In the genomic region with DNA sequence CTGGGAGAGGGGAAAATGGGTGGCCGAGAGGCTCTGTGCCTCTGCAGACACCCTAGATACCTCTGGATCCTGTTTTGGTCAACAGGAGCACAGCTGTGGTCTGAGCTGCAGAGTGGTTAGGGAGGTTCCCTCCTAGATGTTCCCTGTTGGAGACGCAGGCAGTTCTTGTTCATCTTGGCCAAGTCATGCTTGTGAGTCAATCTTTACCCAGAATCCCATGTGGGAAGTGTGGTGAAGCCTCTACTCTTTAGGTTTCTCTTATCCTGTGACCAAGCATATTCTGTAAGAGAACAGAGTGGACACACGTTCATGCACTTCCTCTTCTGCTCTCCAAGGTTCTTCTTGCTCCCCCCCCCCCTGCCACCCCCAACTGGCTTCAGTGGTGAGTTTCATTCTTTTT, we compare ENCODE assay signal across 16 mouse cellular contexts. TPM values are rescaled to one million over a fixed set of nuclear protein-coding genes. Genes with fewer than 3 reads are reported as not detected.
DNase-seq lines count a peak whose midpoint lies in the region; ATAC-seq and TF ChIP-seq lines count a peak whose summit lies in the region.
"Had no signal": no experiment of that assay in that cellular context is flagged by ENCODE, and none has a peak within 500 bp of the region (broad histone marks: within the 10 kb centered on the region; RNA-seq: fewer than 3 reads in every experiment).

No protein-coding gene starts in this region.

- peaks cover 50% of the 10 kb centered on the region for H3K4me1 ChIP-seq in bone marrow macrophage, adult 2 months (ENCODE audit: control insufficient read depth, insufficient read depth, low read length)
- H3K4me1 ChIP-seq in stomach, postnatal 0 days (replicated peaks; ENCODE audit: control insufficient read depth, insufficient read depth) = no peaks in the 10 kb centered on the region
- no peaks in the 10 kb centered on the region for H3K4me1 ChIP-seq in intestine, postnatal 0 days (replicated peaks; ENCODE audit: control insufficient read depth, insufficient read depth, low read length)

- TF ChIP-seq POLR2A in bone marrow macrophage, adult 2 months (IDR thresholded peaks at IDR 0.05; ENCODE audit: borderline replicate concordance, low read depth, low read length) = no peak

- no peak overlapping the region for H3K4me2 ChIP-seq in stomach, postnatal 0 days (replicated peaks; ENCODE audit: low read depth)
- H3K4me2 ChIP-seq in intestine, postnatal 0 days (replicated peaks; ENCODE audit: low read depth) = no peak overlapping the region
- H3K4me2 ChIP-seq: lung, embryonic 14.5 days had no signal

- no peaks in the 10 kb centered on the region for H3K36me3 ChIP-seq in stomach, postnatal 0 days (ENCODE audit: control insufficient read depth, insufficient read depth, low read length)
- no peaks in the 10 kb centered on the region for H3K36me3 ChIP-seq in intestine, postnatal 0 days (ENCODE audit: control insufficient read depth, insufficient read depth)

- ATAC-seq in megakaryocyte, adult 5-6 weeks (ENCODE audit: poor library complexity, severe bottlenecking) = peak; percentile 98
- ATAC-seq in stomach, postnatal 0 days (ENCODE audit: low FRiP score, low TSS enrichment) = 0 out of 2 replicates have a peak, but pooled peaks have one; percentile 15
- no peak for ATAC-seq in intestine, postnatal 0 days
- ATAC-seq: CD4-positive, CD25-positive, alpha-beta regulatory T cell, adult 4 months; hindbrain, embryonic 16.5 days; midbrain, embryonic 16.5 days had no signal

- no peaks in the 10 kb centered on the region for H3K9me3 ChIP-seq in stomach, postnatal 0 days (ENCODE audit: control insufficient read depth, low read length)
- H3K9me3 ChIP-seq in intestine, postnatal 0 days (ENCODE audit: control insufficient read depth) = no peaks in the 10 kb centered on the region

- DNase-seq in lung, adult 18-20 months = peak; percentile 34 to 43
- DNase-seq in lung, postnatal 14 days = no peak
- DNase-seq in stomach, postnatal 0 days (ENCODE audit: low spot score) = no peak
- DNase-seq in adipocyte (ENCODE audit: low spot score) = no peak
- DNase-seq: cerebellum, postnatal 10 days; heart, postnatal 14 days; lung, embryonic 14.5 days; retina, postnatal 1 day; spleen, adult 18-20 months had no signal

- TF ChIP-seq EP300 in stomach, postnatal 0 days (optimal IDR thresholded peaks at IDR 0.05) = no peak

- peak overlapping the region; percentile 86 for H3K27ac ChIP-seq in bone marrow macrophage, adult 2 months (ENCODE audit: insufficient read depth, low read depth, low read length)
- no peak overlapping the region for H3K27ac ChIP-seq in stomach, postnatal 0 days (replicated peaks)
- no peak overlapping the region for H3K27ac ChIP-seq in intestine, postnatal 0 days (ENCODE audit: low read depth, low read length)
- H3K27ac ChIP-seq: embryonic facial prominence, embryonic 10.5 days had no signal

- TF ChIP-seq CTCF in bone marrow macrophage, adult 2 months (IDR thresholded peaks at IDR 0.05; ENCODE audit: low read depth, low read length) = no peak
- no peak for TF ChIP-seq CTCF in stomach, postnatal 0 days (IDR thresholded peaks at IDR 0.05; ENCODE audit: low read depth)
- TF ChIP-seq CTCF in intestine, postnatal 0 days (IDR thresholded peaks at IDR 0.05; ENCODE audit: low read depth) = no peak

- 72% methylated on average over 3 of the region's 3 CpGs for WGBS in stomach, postnatal 0 days
- WGBS in intestine, postnatal 0 days = 71% methylated on average over 3 of the region's 3 CpGs

- no peaks in the 10 kb centered on the region for H3K27me3 ChIP-seq in stomach, postnatal 0 days (ENCODE audit: control insufficient read depth, insufficient read depth, low read length)
- H3K27me3 ChIP-seq in intestine, postnatal 0 days (replicated peaks; ENCODE audit: control insufficient read depth, insufficient read depth, low read length) = no peaks in the 10 kb centered on the region

- no peak overlapping the region for H3K4me3 ChIP-seq in bone marrow macrophage, adult 2 months (ENCODE audit: insufficient read depth, low read length)
- H3K4me3 ChIP-seq in stomach, postnatal 0 days (ENCODE audit: low read depth, low read length) = no peak overlapping the region
- H3K4me3 ChIP-seq in intestine, postnatal 0 days (ENCODE audit: low read depth, low read length) = no peak overlapping the region
- H3K4me3 ChIP-seq: embryonic facial prominence, embryonic 10.5 days had no signal

- no peak overlapping the region for H3K9ac ChIP-seq in stomach, postnatal 0 days (ENCODE audit: low read length)
- H3K9ac ChIP-seq in intestine, postnatal 0 days (ENCODE audit: low read depth, low read length) = no peak overlapping the region
- H3K9ac ChIP-seq: lung, embryonic 14.5 days had no signal

RNA-seq across cellular contexts. Expression of a gene that starts 20.8 kb away (rescaled TPM):
- polyA plus RNA-seq in bone marrow macrophage, adult 2 months (2012; ENCODE audit: insufficient read depth, insufficient read length, missing spikeins) = 80.6 and 83.5 TPM in 2 replicates
- total RNA-seq in megakaryocyte, adult 5-6 weeks (2015) = 35.4 and 35.8 TPM in 2 replicates
- 45.7 and 51.7 TPM in 2 replicates for total RNA-seq in megakaryocyte, adult 5-6 weeks (2017)
- polyA plus RNA-seq in stomach, postnatal 0 days (2015; fragmentation: Nextera tagmentation; extraction: Ambion mirVana) = 2.4 and 2.5 TPM in 2 replicates
- 1.4 and 1.6 TPM in 2 replicates for polyA plus RNA-seq in intestine, postnatal 0 days (2015; fragmentation: Nextera tagmentation; extraction: Ambion mirVana)

Comparison
In these comparisons a context has a peak if more than half of its experiments do, and no peak if none do; other contexts are left out.
1. DNase-seq: peak in lung, adult 18-20 months (2 of 2); none in lung, postnatal 14 days (single experiment), stomach, postnatal 0 days (single experiment) and adipocyte (single experiment).
2. RNA of a gene that starts 20.8 kb away (polyA plus RNA-seq): 80.6 to 83.5 TPM in bone marrow macrophage, adult 2 months; 2.4 to 2.5 TPM in stomach, postnatal 0 days and 1.4 to 1.6 TPM in intestine, postnatal 0 days; every median in the first group is over 10 times any median in the second.